Mouse (Mus musculus): ENCODE data around the gene Slmap. TPM values are rescaled to one million over a fixed set of nuclear protein-coding genes. Genes with fewer than 3 reads are reported as not detected.
A peak's percentile ranks its signal among the peaks of the same experiment; 100 is the strongest.
"Not testable (repeated sequence)": the region's sequence is repeated elsewhere in the genome, so short reads cannot be mapped to it uniquely, and the experiment has no call there.

Gene Slmap
- polyA plus RNA-seq (2015; fragmentation: Nextera tagmentation; extraction: Ambion mirVana), result 18.8 and 20.2 TPM in 2 replicates

GRCm38 (mm10) chr14:26534757-26535479 is at the start of gene Slmap:
TSS of gene Slmap (minus strand) at chr14:26534931.
- WGBS, result 14% methylated on average over 28 of the region's 33 CpGs
- Histone ChIP-seq H3K4me2 (peak within 1 kb of the TSS; percentile 80), H3K4me3 (peak within 1 kb of the TSS; percentile 94), H3K4me1 (peaks cover 13% of the 10 kb centered on the region), H3K9me3 (no peaks in the 10 kb centered on the region), H3K36me3 (no peaks in the 10 kb centered on the region), H3K9ac (peak within 1 kb of the TSS; percentile 85), H3K27me3 (no peaks in the 10 kb centered on the region), H3K27ac (peak within 1 kb of the TSS; percentile 84)
- ATAC-seq (ENCODE audit: insufficient number of reproducible peaks, low FRiP score, low TSS enrichment, low read depth), result peak; percentile 94

DNA sequence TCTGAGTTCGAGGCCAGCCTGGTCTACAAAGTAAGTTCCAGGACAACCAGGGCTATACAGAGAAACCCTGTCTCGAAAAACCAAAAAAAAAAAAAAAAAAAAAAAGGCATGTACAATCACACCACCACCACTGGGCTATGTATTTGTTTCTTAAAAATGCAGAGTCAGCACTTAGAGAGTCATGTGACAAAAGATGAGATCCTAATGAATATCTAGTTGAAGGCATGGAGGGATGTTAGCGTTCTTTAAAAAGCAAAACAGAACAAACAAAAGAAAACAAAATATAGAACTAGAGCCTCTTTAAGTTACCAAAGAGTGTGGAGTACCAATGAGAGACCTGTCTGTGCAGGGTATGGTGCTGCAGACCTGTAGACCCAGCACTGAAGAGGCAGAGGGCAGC is 48.9 kb upstream of the Slmap start:
- Histone ChIP-seq H3K4me2 (no peak overlapping the region), H3K9me3 (no peaks in the 10 kb centered on the region), H3K36me3 (0 out of 2 replicates have a peak, but pooled peaks cover 4% of the 10 kb centered on the region), H3K27ac (no peak overlapping the region), H3K4me1 (peaks cover 3% of the 10 kb centered on the region; the same call in 1 of the 2 replicates), H3K9ac (no peak overlapping the region), H3K27me3 (no peaks in the 10 kb centered on the region), H3K4me3 (no peak overlapping the region)
- WGBS, result 95% methylated on average over 2 of the region's 3 CpGs
- ATAC-seq (ENCODE audit: insufficient number of reproducible peaks, low FRiP score, low TSS enrichment, low read depth), result no peak

DNA sequence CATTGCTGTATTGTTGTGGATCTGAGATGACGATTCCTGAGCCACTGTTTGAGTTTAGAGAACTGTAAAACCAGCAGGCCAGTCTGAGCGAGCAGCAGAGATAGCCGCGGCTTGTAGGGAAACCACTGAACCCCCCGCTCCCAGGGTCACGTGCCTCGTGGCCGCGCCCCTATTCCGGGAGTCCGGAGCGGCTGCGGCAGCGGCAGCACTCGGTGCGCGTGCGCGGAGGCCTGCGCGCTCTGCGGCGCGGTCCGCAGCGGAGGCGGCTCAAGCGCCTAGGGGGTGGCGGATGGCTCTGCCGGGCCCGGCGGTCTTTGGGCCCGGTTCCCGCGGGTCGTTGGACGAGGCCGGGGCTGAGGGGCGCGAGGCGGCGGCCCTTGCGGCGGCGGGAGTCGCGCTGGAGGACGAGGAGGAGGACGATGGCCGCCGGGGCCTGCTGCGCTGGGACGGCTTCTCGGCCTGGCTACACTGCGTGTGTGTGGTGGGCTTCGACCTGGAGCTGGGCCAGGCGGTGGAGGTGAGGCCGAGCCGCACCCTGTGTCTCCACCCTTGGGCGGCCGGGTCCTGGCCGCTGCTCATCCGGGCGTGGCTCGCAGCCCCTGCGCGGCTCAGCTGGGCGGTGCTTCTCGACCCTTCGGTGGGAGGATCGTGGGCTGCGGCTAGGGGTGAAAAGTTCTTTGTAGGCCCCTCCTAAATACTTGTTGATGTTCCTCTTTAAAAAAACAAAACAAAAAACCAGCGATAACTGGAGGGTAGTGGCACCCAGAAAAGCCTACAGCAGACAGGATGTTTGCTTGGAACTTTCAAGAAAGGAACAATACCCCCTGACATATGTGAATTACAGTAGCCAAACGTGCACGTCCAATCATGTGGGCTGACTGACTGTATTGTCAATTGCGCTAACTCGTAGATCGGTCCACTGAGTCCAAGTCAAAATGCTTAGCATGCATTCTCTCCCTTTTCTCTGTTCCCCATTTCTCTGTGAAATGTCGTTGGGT is 44.9 kb upstream of the Slmap start:
- peak; percentile 94 for ATAC-seq (ENCODE audit: insufficient number of reproducible peaks, low FRiP score, low TSS enrichment, low read depth)
- peak overlapping the region; percentile 50 for H3K4me2 ChIP-seq
- under 1% methylated on average over 66 of the region's 79 CpGs for WGBS
- H3K27ac ChIP-seq, result peak overlapping the region; percentile 98
- peaks cover 4% of the 10 kb centered on the region; the same call in 1 of the 2 replicates for H3K4me1 ChIP-seq
- H3K27me3 ChIP-seq, result no peaks in the 10 kb centered on the region
- H3K9ac ChIP-seq, result peak overlapping the region; percentile 100
- 0 out of 2 replicates have a peak, but pooled peaks cover 4% of the 10 kb centered on the region for H3K36me3 ChIP-seq
- no peaks in the 10 kb centered on the region for H3K9me3 ChIP-seq
- peak overlapping the region; percentile 95 for H3K4me3 ChIP-seq

- 69% methylated on average over 6 of the region's 6 CpGs for WGBS
- H3K4me3 ChIP-seq, result no peak overlapping the region; the same call in 1 of the 2 replicates
- no peaks in the 10 kb centered on the region for H3K27me3 ChIP-seq
- H3K36me3 ChIP-seq, result 0 out of 2 replicates have a peak, but pooled peaks cover 4% of the 10 kb centered on the region
- H3K4me1 ChIP-seq, result peaks cover 4% of the 10 kb centered on the region; the same call in 1 of the 2 replicates
- no peak overlapping the region for H3K27ac ChIP-seq
- H3K9ac ChIP-seq, result no peak overlapping the region
- ATAC-seq (ENCODE audit: insufficient number of reproducible peaks, low FRiP score, low TSS enrichment, low read depth), result no peak
- H3K9me3 ChIP-seq, result no peaks in the 10 kb centered on the region
- H3K4me2 ChIP-seq, result peak overlapping the region; percentile 50; the same call in 1 of the 2 replicates
Observed at GRCm38 (mm10) chr14:26578791-26579191, 44.1 kb upstream of the Slmap start.

DNA sequence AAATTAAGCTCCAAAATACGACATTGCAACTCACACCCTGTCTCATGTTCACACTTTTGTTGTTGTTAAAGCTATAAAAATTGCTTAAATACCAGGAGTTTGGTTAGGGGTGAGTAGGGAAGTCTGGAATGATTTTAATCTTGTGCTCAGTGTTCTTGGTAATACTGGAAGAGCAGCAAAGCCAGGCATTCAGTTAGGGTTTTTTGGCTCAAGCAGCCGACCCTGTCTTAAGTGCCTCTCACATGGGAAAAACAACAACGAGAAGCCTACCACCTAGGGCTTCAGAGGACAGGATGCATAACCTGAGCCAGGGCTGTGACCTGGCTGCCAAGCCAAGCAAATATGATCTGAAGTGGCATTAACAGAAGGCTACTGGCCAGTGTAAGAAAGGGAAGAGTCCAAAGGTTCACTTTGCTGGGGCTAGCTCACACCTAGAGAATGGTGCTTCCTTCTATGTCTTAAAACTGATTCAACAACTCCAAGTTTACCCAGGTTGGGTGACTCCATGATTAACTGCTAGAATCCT is 41.6 kb upstream of the Slmap start:
- no peak overlapping the region for H3K4me2 ChIP-seq
- H3K4me3 ChIP-seq, result no peak overlapping the region
- no peaks in the 10 kb centered on the region for H3K9me3 ChIP-seq
- no peak for ATAC-seq (ENCODE audit: insufficient number of reproducible peaks, low FRiP score, low TSS enrichment, low read depth)
- H3K36me3 ChIP-seq, result no peaks in the 10 kb centered on the region
- no peaks in the 10 kb centered on the region for H3K27me3 ChIP-seq
- 42% methylated on average over 3 of the region's 3 CpGs for WGBS
- peaks cover 4% of the 10 kb centered on the region; the same call in 1 of the 2 replicates for H3K4me1 ChIP-seq
- no peak overlapping the region for H3K27ac ChIP-seq
- no peak overlapping the region for H3K9ac ChIP-seq

GRCm38 (mm10) chr14:26573556-26573955 is 38.8 kb upstream of the Slmap start, which contains the start of gene Dennd6a:
TSS of gene Dennd6a (plus strand) at chr14:26573856.
- 83% methylated on average over 5 of the region's 5 CpGs for WGBS
- not testable (repeated sequence) for H3K4me2 ChIP-seq; H3K4me3 ChIP-seq; H3K27me3 ChIP-seq; H3K4me1 ChIP-seq; H3K9me3 ChIP-seq; H3K27ac ChIP-seq; ATAC-seq (ENCODE audit: insufficient number of reproducible peaks, low FRiP score, low TSS enrichment, low read depth); H3K9ac ChIP-seq; H3K36me3 ChIP-seq

DNA sequence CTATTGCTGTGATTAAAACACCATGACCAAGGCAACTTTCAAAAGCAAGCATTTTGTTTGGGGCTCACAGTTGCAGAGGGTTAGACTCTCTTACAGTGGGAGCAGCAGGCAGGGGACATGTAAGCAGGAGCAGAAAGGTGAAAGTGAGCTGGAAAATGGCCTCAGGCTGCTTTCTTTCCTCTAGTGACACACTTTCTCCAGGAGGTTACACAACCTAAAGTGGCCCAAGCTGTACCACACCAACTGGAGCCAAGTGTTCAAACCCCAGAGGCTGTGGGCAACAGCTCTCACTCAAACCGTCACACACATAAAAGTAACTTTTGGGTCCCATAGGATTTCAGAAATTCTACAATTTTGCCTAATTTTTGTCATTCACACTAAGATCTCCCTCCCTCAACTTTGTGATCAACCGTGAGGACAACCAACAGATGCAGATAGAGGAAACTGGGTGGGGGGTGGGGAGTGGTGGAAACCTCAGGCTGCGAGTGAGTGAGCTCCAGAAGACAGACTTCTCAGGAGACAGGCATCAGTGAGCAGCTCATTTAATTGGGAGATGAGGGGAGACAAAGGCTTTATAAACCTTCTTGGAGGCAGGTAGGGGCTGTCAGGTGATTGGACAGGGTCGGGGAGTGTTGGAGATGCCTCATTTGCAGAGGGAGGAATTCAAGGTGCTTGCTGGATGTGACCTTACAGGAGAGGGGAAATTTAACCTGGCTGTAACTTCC is 37.4 kb upstream of the Slmap start:
- Histone ChIP-seq H3K4me1 (no peaks in the 10 kb centered on the region), H3K36me3 (no peaks in the 10 kb centered on the region), H3K27ac (no peak overlapping the region), H3K27me3 (no peaks in the 10 kb centered on the region), H3K9ac (no peak overlapping the region), H3K9me3 (no peaks in the 10 kb centered on the region), H3K4me2 (no peak overlapping the region), H3K4me3 (no peak overlapping the region)
- 51% methylated on average over 4 of the region's 4 CpGs for WGBS
- no peak for ATAC-seq (ENCODE audit: insufficient number of reproducible peaks, low FRiP score, low TSS enrichment, low read depth)

DNA sequence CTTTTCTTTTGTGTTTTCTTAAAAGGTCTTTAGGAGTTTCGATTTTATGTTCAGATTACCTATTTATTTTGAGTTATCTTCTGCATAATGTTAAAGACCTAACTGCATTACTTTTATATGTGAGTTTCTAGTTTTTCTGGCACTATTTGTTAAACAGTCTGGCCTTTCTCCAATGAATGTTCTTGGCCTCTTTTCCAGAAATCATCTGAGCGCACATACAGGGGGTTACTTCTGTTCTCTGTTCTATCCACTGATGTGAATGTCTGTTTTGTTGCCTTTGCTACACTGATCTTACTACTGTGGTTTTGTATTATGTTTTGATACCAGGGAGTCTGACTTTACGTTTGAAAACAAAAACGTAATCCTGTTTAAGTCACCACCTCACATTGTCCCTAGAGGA is 35.1 kb upstream of the Slmap start:
- 79% methylated on average over 4 of the region's 4 CpGs for WGBS
- no peak for ATAC-seq (ENCODE audit: insufficient number of reproducible peaks, low FRiP score, low TSS enrichment, low read depth)
- H3K27me3 ChIP-seq, result no peaks in the 10 kb centered on the region

DNA sequence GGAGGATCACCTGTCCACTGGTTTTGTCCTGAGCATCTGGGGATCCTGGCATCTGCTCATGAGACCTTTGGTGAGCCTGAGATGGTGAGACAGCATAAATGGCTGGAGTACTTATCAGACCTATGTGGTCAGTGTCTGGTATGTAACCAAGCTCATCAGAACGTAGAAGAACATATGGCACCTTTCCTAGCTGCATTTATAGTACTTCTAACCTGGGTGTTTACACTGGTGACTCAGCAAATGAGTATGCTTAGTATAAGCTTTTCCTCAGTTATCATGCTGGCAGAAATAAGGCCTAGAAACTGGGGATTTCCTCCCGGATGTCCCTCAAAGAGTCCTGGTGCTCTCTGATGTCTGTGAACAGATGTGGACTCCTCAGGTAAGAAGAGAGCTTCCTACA is 27.5 kb upstream of the Slmap start:
- no peaks in the 10 kb centered on the region; the same call in 1 of the 2 replicates for H3K9me3 ChIP-seq
- WGBS, result 83% methylated on average over 2 of the region's 2 CpGs

More for the DNA sequence above, 35.1 kb upstream of the Slmap start:
- Histone ChIP-seq H3K36me3 (no peaks in the 10 kb centered on the region), H3K4me3 (no peak overlapping the region), H3K4me1 (no peaks in the 10 kb centered on the region), H3K27ac (no peak overlapping the region), H3K4me2 (no peak overlapping the region), H3K9ac (no peak overlapping the region), H3K9me3 (no peaks in the 10 kb centered on the region)

GRCm38 (mm10) chr14:26558536-26558935 is 23.8 kb upstream of the Slmap start:
- Histone ChIP-seq H3K4me2 (no peak overlapping the region), H3K4me3 (no peak overlapping the region), H3K27ac (no peak overlapping the region), H3K4me1 (no peaks in the 10 kb centered on the region), H3K9ac (no peak overlapping the region), H3K9me3 (no peaks in the 10 kb centered on the region; the same call in 1 of the 2 replicates), H3K36me3 (no peaks in the 10 kb centered on the region), H3K27me3 (no peaks in the 10 kb centered on the region)
- no peak for ATAC-seq (ENCODE audit: insufficient number of reproducible peaks, low FRiP score, low TSS enrichment, low read depth)
- WGBS, result 86% methylated on average over 7 of the region's 7 CpGs

More for the DNA sequence above, 27.5 kb upstream of the Slmap start:
- H3K4me2 ChIP-seq, result no peak overlapping the region
- no peak overlapping the region for H3K4me3 ChIP-seq
- H3K27ac ChIP-seq, result no peak overlapping the region
- no peaks in the 10 kb centered on the region for H3K36me3 ChIP-seq
- no peak overlapping the region for H3K9ac ChIP-seq
- H3K27me3 ChIP-seq, result no peaks in the 10 kb centered on the region
- no peaks in the 10 kb centered on the region for H3K4me1 ChIP-seq
- ATAC-seq (ENCODE audit: insufficient number of reproducible peaks, low FRiP score, low TSS enrichment, low read depth), result no peak

DNA sequence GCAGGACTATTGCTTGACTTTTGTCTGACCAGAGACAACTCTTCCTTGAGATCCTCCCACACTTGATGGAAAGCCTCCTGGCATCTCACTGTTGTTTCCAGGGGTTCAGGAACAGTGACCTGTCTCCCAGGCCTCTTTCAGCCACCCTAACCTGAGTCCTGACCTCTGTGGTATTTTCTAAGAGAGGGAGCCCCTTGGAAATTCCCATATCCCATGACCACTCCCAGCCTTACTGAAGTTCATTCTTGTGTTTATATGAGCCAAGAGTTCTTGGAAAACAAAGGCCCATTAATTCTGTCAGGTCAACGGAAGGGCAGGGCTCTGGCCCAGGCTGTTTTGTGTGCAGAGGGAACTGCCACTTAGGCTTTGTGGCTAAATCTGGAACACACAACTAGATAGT is 22.9 kb upstream of the Slmap start:
- Histone ChIP-seq H3K9me3 (no peaks in the 10 kb centered on the region; the same call in 1 of the 2 replicates), H3K9ac (no peak overlapping the region), H3K4me2 (no peak overlapping the region), H3K27me3 (no peaks in the 10 kb centered on the region), H3K36me3 (no peaks in the 10 kb centered on the region), H3K27ac (no peak overlapping the region), H3K4me1 (no peaks in the 10 kb centered on the region), H3K4me3 (no peak overlapping the region)
- 67% methylated on average over 1 of the region's 1 CpGs for WGBS
- no peak for ATAC-seq (ENCODE audit: insufficient number of reproducible peaks, low FRiP score, low TSS enrichment, low read depth)
